Mouse (Mus musculus) layer of hippocampus, adult 8-10 months (tissue): ENCODE results near the gene R3hdm2. TPM values are rescaled to one million over a fixed set of nuclear protein-coding genes. Genes with fewer than 3 reads are reported as not detected.

ENCODE experiments used
- DNase-seq, 2 experiments: peaks; one replicate each; pipeline ENCODE4 v3.0.0; 2022; ENCODE audit warnings: low spot score in 2 of 2
- total RNA-seq, 4 experiments: library from RNA; stranded (reverse); gene quantifications; 2 replicates each; pipeline ENCODE4 v1.2.4; 2022

The R3hdm2 gene
- total RNA-seq, 4 experiments from 2014 or later: 159 to 182 (median 176) TPM

DNA sequence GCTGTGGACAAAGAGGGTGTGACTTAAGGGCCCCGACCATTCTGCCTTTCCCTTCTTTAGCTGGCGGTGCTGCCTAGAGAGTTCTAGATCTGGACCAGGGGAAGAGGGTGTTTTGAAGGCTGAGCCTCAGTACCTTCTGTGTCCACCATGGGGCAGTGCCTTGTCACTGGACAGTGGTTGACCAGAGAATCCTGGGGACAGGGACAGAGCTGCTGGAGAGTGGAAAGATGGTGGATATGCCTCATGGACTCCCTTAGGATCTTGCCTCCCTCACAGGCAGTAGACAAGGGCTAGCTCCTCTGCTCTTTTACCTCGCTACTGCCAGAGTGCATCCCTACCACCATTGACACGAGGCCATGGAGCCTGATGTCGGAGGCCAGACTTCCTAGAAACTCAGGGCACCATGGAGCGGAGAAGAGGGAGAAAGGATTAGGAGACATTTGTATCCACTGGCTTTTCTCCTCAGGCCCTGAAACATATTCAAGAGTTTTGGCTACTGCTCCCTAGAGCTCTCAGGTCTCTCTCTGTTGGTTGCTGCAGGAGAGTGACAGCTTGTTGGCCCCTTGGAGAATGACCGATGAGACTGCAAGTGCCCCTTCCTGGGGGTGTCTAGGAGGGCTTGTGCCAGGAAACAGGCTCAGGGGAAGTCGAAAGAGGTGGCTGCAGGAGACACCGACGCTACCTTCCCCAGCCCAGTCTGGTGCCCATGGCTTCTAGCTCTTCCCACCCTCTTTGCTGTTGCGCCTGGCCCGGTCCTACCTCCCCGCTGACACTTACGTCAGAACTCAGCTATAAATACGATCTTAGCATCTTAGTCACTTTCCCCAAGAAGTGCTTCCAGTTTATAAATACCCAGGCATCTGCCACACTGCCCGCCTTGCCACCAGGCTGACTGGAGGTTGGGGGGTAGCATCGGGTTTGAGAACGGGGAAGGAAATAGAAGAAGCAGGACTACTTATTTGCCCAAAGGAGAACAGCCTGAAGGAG, 25.9 kb upstream of the R3hdm2 start, which contains the start of gene Inhbe:
TSS of gene Inhbe (minus strand) at position 503 of the 987 bp plus-strand sequence.
- peak; percentile 51 to 70 for DNase-seq

DNA sequence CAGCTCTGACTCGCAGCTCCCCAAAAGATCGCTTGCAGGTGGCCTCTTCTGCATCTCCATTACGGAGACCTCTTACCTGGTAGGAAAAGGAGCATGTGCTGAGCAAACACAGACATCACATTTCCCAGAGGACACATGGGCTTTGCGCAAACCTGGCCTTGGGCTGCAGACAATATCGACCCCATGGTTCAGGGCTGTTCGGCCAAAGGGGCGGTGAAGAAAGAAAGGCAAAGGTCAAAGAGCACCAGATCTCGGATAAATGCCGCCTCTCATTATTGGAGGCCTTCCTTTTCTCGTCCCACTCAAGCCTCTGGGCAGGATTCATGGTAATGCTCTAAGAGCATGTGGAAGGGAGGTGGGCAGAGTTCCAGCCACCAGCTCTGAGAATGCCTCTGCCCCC, 24.8 kb upstream of the R3hdm2 start:
- no peak for DNase-seq

DNA sequence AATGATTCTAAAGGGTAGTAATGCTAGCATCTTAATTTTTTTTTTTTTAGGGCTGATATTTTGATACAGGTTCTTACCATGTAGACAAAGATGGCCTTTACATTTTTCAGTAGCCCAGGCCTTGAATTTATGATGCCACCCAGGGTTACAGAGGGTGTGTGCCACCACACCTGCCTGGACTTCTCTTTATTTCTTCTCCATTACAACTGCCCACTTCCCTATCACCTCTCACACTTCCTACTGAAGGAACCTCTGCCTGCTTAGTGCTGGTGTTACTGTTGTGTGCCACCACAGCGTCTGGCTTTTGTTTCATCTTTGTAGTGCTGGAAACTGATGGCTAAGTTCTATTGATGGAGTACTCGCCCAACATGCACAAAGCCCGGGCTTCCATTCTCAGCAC, 19.4 kb upstream of the R3hdm2 start:
- no peak for DNase-seq

DNA sequence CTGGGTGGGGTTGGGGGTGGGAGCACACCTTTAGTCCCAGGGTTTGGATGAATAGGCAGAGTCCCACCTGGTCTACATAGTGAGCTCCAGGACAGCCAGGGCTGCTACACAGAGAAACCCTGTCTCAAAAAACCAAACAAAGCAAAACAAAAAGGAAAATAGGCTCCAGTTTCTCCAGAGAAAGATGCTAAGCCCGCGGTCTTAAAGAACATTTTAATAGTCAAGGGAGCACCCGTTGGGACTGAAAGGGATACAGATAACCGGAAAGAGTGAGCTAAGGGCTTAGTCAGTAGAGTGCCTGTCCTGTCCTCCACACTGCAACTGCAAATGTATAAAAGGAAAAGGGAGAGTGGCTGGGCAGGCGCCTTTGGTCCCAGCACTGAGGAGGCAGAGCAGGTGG, 13.0 kb upstream of the R3hdm2 start:
- no peak for DNase-seq

DNA sequence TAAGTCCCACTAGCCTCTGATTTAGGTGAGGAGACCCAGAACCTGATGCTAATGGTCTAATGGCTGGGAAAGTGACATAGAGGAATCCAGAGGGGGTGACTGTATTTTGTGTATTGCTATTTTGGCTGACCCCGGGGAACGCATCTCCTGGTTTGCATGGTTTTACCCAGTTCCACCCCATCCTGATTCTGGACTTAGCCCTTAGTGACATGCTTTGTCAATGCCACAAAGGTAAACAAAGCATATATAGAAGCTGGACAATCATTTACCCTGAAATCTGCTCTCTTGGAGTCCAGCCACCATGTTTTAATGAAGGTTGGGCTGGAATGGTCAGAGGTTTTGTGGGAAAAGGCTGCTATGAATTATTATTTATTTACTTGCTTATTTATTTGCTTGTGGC, 11.9 kb upstream of the R3hdm2 start:
- no peak for DNase-seq

DNA sequence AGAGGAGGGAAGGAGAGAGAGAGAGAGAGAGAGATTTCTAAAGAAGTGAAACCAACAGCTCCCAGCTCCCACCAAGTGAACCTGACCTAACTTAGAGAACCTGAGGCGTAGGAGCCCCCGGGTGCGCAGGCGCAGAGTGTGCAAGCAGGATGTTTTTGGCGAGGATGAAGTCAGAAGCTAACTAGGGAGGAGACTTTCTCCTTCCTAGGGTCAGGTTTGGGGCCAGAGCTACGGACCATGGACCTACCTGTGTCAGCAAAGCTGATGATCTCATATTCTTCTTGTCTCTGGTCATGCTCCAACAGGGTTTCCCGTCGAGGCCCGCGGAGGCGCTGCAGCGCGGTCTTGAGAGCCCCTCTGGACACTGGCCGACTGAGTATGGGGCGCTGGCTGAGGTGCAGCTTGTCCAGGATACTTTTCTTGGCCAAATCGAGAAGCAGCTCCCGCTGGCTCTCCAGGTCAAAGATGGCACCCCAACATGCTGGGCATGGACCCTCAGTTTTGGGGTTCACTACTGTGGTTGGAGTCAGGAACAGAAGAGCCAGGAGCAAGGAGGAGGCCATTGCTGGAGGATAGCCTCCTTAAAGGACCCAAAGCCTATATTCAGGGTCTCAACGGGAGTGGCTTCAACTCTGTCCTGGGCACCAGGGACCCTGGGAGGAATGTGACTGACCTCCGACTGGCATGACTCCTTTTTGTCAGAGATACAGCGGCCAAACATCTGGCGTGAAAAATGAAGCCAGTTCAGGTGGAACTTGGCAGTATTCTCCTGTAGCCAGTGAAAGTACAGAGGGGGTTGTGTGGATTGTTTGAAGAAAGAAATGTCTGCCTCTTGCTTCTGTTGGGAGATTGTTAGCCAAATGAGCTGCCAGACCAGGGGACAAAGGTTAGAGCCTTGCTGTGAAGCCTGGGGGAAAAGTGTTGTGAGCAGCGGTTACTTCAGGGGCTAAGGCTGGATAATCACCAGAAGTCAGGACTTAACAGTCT, 10.0 kb upstream of the R3hdm2 start, which contains the start of gene Inhbc:
TSS of gene Inhbc (minus strand) at position 598 of the 987 bp plus-strand sequence.
- DNase-seq: no peak

DNA sequence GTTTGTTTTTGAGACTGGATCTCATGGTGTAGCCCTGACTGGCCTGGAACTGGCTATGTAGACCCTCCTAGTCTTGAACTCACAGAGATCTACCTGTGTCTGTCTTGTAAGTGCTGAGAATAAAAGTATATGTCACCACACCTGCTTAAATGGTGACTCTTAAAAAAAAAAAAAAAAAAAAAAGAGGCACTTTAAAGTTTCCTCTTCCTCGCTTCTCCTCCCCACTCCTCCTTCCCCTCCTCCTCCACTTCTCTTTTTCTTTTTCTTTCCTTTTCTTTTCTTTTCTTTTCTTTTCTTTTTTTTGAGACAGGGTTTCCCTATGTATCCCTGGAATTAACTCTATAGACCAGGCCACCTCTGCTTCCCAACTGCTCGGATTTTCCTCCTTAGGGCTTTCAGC, 9.1 kb upstream of the R3hdm2 start:
- no peak for DNase-seq

DNA sequence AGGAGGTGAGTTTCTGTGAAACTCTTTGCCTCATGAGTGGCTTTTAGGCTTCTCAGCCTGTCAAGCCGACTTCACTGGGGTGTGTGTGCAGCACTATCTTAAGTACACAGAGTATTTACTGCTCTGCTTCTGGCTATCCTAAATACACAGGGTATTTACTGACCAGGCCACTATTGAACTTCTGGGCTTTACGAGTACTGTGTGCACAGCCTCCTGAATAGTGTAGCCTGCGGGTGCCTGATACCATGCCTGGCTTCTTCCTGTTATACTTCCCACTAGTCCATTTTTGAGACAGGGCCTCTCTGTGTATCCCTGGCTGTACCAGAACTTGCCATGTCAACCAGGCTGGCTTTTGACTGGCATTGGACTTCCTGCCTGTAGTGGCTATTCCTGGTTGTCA, 2.4 kb upstream of the R3hdm2 start:
- no peak for DNase-seq

DNA sequence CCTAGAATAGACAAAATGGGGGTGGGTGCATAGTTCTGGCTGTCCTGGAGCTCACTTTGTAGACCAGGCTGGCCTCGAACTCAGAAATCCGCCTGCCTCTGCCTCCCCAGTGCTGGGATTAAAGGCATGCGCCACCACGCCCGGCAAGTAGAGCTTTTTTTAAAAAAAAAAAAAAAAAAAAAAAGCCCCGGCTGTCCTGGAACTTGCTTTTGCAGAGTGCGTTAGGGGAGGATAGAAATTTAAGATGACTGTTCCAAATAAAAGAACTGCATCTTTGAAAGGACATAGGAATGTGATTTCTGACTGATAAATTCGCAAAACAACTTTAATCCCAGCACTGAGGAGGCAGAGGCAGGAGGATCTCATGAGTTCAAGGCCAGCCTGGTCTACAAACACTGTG, 473 bp upstream of the R3hdm2 start:
- no peak for DNase-seq

DNA sequence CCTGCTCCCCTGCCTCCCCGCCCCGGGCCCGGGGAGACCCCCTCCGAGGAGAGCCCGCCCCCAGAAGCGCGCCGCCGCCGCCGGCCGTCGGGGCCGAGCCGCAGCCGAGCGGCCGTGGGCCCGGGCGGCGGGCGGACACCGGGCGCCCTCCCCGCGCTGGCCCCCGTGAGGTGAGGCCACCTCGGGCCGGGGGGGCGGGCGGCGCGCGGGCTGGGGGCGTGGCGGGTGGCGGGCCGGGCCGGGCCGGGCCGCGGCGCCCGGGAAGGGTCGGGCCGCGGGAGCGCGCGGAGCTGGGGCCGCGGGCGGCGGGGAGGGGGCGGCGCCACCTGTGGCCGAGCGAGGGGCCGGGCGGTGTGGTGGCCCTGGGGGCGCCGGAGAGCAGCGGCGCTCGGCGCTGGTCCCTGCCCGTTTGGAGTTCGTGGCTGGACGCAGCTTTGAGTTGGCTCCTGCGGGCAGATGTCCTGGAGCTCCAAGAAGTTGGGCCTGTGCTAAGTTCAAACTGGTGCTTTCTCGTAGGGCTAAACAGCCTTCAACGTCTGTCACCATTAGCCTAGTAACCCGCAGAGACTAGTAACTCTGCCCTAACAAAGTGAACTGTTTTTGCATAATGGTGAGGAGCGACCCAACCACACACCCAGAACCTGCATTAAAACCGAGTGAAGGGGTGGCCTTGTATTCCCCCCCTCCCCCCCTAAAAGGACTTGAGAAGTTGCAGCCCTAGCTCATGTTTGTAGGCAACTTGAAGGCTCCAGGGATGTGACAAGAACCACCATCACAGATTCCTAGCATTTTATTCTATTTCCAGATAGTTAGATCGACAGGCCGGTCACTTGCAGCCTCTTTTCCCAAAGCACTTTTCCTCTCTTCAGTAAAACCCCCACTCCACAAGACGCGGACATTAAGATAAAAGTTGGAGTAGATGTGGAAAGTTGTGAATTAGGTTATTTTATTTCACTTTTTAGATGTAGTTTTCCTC, 928 bp downstream of the R3hdm2 start:
- peak in 1 of 2 experiments; percentile 17 for DNase-seq

DNA sequence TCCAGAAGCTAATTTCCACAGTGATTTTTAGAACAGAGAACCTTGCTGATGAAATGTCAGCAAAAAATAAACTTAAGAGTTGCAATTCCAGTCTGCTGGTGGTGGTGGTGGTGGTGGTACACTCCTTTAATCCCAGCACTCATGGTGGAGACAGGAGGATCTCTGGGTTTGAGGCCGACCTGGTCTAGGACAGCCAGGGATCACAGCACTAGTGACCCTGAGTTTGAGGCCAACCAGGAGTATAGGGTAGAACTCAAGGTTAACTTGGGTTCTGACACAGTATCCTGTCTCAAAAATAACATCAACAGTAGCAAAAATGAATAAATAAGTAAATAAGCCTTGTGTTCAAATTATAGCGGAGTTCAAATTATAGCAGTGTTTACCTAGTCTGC, 1.6 kb downstream of the R3hdm2 start:
- DNase-seq: no peak

DNA sequence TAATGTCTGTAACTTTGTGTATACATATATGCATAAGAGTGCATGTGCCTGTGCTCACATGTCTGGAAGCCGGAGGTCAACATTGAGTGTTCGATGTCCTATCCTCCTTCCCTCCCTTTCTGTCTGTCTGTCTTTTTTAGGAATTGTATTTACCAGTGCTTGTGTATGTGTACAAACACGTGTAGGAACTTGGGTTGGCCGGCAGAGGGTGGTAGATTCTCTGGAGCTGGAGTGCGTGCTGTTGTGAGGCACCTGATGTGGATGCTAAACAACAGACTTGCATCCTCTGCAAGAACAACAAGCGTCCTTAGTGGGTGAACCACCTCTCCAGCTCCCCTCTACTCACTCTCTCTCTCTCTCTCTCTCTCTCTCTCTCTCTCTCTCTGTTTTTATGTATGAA, 11.6 kb downstream of the R3hdm2 start:
- no peak for DNase-seq

DNA sequence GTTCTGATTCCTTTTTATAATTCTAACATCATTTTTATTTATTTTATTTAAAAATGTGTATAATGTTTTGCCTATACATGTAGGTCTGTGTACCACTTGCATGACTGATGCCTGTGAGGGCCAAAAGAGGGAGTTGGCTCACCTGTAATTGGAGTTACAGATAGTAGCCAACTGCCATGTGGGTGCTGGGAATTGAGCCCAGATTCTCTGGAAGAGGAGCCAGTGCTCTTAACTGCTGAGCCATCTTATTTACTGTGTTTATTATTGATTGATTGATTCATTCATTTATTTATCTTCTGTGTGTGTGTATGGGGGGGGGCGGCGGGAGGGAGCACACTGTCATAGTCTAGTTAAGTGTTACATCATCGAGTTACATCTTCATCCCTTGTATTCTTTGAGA, 24.6 kb downstream of the R3hdm2 start:
- no peak for DNase-seq

DNA sequence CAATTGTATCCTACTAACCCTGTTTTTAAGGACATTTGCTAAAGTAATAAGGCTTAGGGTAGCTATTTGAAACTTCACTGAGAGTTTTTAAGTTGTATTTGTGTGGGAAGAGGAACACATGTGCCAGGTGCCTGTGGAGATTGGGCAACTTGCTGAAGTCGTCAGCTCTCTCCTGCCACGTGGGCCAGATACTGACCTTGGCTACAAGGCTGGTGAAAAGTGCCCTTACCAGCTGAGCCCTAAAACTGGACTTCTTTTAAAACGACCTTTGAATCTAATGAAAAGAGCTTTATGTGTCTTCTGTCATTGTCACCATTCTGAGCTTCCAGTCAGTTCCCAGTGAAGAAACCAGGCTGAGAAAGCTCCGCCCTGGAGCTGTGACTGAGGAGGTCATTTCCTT, 27.3 kb downstream of the R3hdm2 start:
- DNase-seq: no peak

DNA sequence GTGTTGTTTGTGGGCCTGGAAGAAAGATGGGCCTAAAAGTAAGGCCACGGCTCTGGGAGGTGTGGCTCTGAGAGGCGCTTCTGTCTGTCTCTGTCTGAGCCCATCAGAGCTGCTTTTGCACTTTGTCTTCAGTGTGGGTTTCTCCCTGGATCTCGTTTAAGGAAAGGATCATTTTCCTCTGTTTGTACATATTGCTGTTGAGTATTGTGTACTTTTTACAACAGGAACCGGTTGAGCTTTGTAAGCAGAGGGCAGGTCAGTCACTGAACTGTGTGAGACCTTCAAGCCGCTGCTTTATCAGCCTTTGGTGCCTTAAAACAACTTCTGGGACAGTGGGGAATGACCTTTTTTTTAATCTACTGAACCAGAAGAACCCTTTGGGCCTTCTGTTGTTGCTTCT, 32.0 kb downstream of the R3hdm2 start:
- DNase-seq: no peak

DNA sequence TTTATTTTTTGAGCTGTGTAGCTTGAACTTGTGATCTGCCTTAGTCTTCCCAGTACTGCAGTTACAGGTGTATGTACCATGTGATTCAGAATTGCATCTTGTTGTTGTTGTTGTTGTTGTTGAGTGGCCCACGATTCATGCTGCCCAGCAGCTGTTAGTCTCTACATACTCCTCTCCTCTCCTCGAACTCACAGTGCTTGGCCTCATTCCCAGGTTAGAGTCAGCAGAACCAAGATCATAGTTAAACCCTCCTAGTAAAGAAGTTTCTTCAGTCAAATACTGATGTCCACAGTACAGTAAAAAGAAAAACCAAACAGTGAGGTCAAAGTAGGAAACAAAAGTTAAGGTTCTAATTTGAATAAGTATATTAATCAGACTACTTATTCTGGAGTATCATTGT, 32.6 kb downstream of the R3hdm2 start:
- no peak for DNase-seq

DNA sequence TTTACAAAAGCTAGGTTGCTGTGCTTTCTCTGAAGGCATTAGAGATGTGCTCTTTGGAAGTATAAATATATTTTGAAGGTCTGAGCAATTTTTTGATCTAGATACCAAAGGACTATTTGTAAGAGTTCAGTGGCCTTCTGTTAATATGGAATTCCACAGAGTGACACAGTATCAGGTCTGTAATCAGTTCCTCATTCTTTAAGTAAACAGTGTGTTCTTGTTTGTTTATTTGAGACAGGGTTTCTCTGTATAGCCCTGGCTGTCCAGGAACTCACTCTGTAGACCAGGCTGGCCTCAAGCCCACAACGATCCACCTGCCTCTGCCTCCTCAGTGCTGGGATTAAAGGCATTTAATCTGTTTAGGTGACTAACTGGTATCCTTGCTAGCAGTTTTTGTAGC, 33.5 kb downstream of the R3hdm2 start:
- no peak for DNase-seq

DNA sequence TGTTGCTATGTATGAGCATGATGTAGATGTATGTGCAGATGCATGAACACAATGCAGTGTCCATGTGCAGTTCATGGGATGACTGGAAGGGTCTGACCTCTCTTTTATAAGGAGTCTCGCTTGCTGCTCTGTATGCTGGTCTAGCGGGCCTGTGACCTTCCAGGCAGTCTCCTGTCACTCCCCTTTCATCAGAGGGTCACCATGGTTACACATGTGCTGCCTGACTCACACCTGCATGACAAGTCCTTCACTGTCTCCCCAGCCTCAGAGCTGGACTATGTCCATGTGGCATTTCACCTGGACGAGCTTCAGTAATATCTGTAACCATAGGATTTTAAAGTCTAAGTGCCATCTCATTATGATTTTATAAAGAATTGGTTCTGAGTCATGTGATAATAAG, 34.0 kb downstream of the R3hdm2 start:
- no peak for DNase-seq

DNA sequence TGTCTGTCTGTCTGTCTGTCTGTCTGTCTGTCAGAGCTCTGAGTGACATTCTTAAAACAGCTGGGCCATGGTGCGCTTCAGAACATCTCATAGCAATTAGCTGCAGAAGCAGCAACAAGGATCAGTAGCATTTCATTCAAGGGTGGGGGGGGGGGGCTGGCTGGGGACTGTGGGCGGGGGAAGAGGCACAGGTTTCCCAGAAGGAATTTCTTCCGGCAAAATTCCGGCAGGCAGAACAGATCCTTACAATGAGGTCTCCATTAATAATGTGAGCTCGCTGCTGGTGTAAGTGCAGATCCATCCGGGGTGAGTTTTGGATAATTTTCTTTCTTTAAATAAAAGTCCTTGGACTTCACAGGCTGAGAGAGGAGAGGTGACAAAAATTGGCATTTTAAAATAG, 40.0 kb downstream of the R3hdm2 start:
- DNase-seq: no peak

DNA sequence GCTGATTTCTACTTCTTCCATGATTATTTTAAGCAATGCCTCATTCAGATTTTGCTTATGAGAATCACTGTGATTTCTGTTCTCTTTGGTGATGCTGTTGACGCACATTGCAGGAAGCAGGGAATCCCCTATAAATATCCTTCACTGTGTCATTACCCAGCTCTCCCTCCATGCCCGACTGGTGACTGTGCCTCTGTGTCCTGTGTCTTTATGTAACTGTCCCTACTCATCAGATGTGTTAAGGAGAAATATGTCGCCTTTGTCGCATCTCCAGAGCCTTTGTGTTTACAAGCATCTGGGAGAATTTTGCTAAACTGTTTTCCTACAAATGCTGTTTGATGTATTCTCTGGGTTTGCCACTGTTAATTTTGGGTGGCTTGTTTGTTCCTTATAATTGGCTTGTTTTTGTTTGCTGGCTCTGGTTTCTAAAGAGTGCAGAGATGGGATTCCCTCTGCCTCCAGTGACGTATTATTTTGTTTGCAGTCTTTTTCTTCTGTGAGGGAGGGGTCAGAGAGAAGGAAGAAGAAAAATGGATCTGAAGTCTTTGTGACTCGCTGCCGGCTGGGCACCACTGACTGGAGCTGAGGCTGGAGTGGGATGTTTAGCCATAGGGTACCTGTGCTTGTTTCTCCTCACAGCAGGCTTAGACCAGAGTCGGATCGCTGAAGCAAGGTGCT, 40.7 kb downstream of the R3hdm2 start:
- peak; percentile 31 to 34 for DNase-seq
